Mouse (Mus musculus): Measurements from ENCODE around the gene Mlf2. TPM values are rescaled to one million over a fixed set of nuclear protein-coding genes. Genes with fewer than 3 reads are reported as not detected.

Mlf2 gene
- total and polyA plus RNA-seq, 3 experiments: 116 to 203 (median 124) TPM

- H3K4me3 ChIP-seq (replicated peaks in 1 of 3; ENCODE audit: low read depth in 2 of 3, low read length in 2 of 3, poor library complexity in 1 of 3): no peak overlapping the region
- no peaks in the 10 kb centered on the region for H3K9me3 ChIP-seq (replicated peaks; ENCODE audit: low read length)
- dilution Hi-C loops (cut with MboI; ENCODE audit: extremely low pct_ligation_motif_present, extremely low pct_unique_long_range_greater_than_20kb, low sequenced_read_pairs) (no loop called here), in situ Hi-C loops (cut with MboI; ENCODE audit: low pct_ligation_motif_present, low pct_unique_long_range_greater_than_20kb, low sequenced_read_pairs) (loop anchor here (5.0 kb wide), 1 partner anchor 33 kb away; no protein-coding TSS in a partner anchor)
- peak; percentile 54 for DNase-seq (ENCODE audit: extremely low read depth)
- TF ChIP-seq ZMIZ1 (IDR thresholded peaks at IDR 0.05; ENCODE audit: low read depth, low read length) (no peak), MXI1 (IDR thresholded peaks at IDR 0.05; ENCODE audit: low read depth, low read length) (no peak), POLR2AphosphoS2 (IDR thresholded peaks at IDR 0.05; ENCODE audit: low read depth, low read length) (no peak), MYC (IDR thresholded peaks at IDR 0.05; ENCODE audit: low read depth, low read length) (0 out of 2 replicates have a peak, but pooled peaks have one; percentile 23), ELF1 (IDR thresholded peaks at IDR 0.05; ENCODE audit: low read depth, low read length) (no peak), ZNF384 (IDR thresholded peaks at IDR 0.05; ENCODE audit: low read depth, low read length) (peak; percentile 89), MEF2A (IDR thresholded peaks at IDR 0.05; ENCODE audit: borderline replicate concordance, low read depth, low read length) (no peak), POLR2A (IDR thresholded peaks at IDR 0.05; ENCODE audit: low read depth, low read length) (no peak), TBP (conservative IDR thresholded peaks at IDR 0.05; ENCODE audit: low read depth, low read length) (no peak), MAZ (IDR thresholded peaks at IDR 0.05; ENCODE audit: low read depth, low read length) (peak; percentile 39; the same call in 1 of the 2 replicates), GABPA (IDR thresholded peaks at IDR 0.05; ENCODE audit: insufficient replicate concordance, low read depth, low read length) (no peak), CHD1 (IDR thresholded peaks at IDR 0.05; ENCODE audit: low read depth, low read length) (0 out of 2 replicates have a peak, but pooled peaks have one; percentile 27), CHD2 (IDR thresholded peaks at IDR 0.05; ENCODE audit: low read length) (no peak), SMC3 (IDR thresholded peaks at IDR 0.05; ENCODE audit: low read depth, low read length) (peak; percentile 19), UBTF (IDR thresholded peaks at IDR 0.05; ENCODE audit: low read depth, low read length) (no peak), BHLHE40 (IDR thresholded peaks at IDR 0.05; ENCODE audit: low read depth, low read length) (no peak), KAT2A (IDR thresholded peaks at IDR 0.05; ENCODE audit: insufficient replicate concordance, low read length) (no peak), CTCF (conservative IDR thresholded peaks at IDR 0.05 in 1 of 2, IDR thresholded peaks at IDR 0.05 in 1 of 2; ENCODE audit: low read depth in 2 of 2, low read length in 2 of 2) (peak in 1 of 2 experiments; percentile 44; a peak in 2 of 4 replicates), EP300 (IDR thresholded peaks at IDR 0.05; ENCODE audit: low read length) (peak; percentile 49; the same call in 1 of the 2 replicates), RAD21 (IDR thresholded peaks at IDR 0.05; ENCODE audit: low read depth, low read length) (peak; percentile 41), MAX (IDR thresholded peaks at IDR 0.05; ENCODE audit: low read length) (peak; percentile 52; the same call in 1 of the 2 replicates), IRF4 (IDR thresholded peaks at IDR 0.05; ENCODE audit: low read depth, low read length) (0 out of 2 replicates have a peak, but pooled peaks have one; percentile 17), ETS1 (conservative IDR thresholded peaks at IDR 0.05; ENCODE audit: low read depth, low read length) (0 out of 2 replicates have a peak, but pooled peaks have one; percentile 6), SIN3A (IDR thresholded peaks at IDR 0.05; ENCODE audit: low read length) (no peak), PAX5 (IDR thresholded peaks at IDR 0.05; ENCODE audit: low read length) (no peak), TCF12 (IDR thresholded peaks at IDR 0.05; ENCODE audit: low read depth, low read length) (peak; percentile 66), USF1 (IDR thresholded peaks at IDR 0.05; ENCODE audit: low read depth, low read length) (no peak), JUN (IDR thresholded peaks at IDR 0.05; ENCODE audit: insufficient read depth, low read depth, low read length) (no peak), USF2 (conservative IDR thresholded peaks at IDR 0.05; ENCODE audit: low read depth, low read length) (no peak), NRF1 (IDR thresholded peaks at IDR 0.05; ENCODE audit: low read depth, low read length) (no peak), ZKSCAN1 (IDR thresholded peaks at IDR 0.05; ENCODE audit: borderline replicate concordance, low read depth, low read length) (no peak), NELFE (IDR thresholded peaks at IDR 0.05; ENCODE audit: low read depth, low read length) (no peak), HCFC1 (IDR thresholded peaks at IDR 0.05; ENCODE audit: low read depth, low read length) (no peak), ZC3H11A (IDR thresholded peaks at IDR 0.05; ENCODE audit: low read depth, low read length) (no peak), JUND (conservative IDR thresholded peaks at IDR 0.05; ENCODE audit: low read depth, low read length) (no peak), MAFK (IDR thresholded peaks at IDR 0.05; ENCODE audit: insufficient replicate concordance, low read length) (no peak), RCOR1 (conservative IDR thresholded peaks at IDR 0.05; ENCODE audit: low read depth, low read length) (0 out of 2 replicates have a peak, but pooled peaks have one; percentile 48), E2F4 (IDR thresholded peaks at IDR 0.05; ENCODE audit: insufficient replicate concordance, low read depth, low read length) (no peak)
- H3K27ac ChIP-seq (ENCODE audit: insufficient read depth, low read depth): peak overlapping the region; percentile 81
- H3K9ac ChIP-seq (ENCODE audit: insufficient read depth, low read depth): 0 out of 2 replicates have a peak overlapping the region, but pooled peaks have one; percentile 3
- no peaks in the 10 kb centered on the region for H3K79me2 ChIP-seq (replicated peaks; ENCODE audit: control insufficient read depth, extremely low read depth, insufficient read depth, poor library complexity, severe bottlenecking)
- H3K4me1 ChIP-seq (ENCODE audit: control insufficient read depth in 1 of 2, insufficient read depth in 2 of 2): peaks cover 23 to 78% of the 10 kb centered on the region in 2 experiments
- peak overlapping the region; percentile 13 for H3K4me2 ChIP-seq (ENCODE audit: insufficient read depth, low read depth, poor library complexity, severe bottlenecking)
- no peaks in the 10 kb centered on the region for H3K27me3 ChIP-seq (replicated peaks)
- no peaks in the 10 kb centered on the region for H3K36me3 ChIP-seq (replicated peaks in 1 of 2; ENCODE audit: control insufficient read depth in 1 of 2, insufficient read depth in 1 of 2, low read length in 1 of 2)
These were observed 31.0 kb upstream of the Mlf2 start for GRCm38 (mm10) chr6:124900056-124900800.

Data from CH12.LX (cell line).